Mouse (Mus musculus) mouse trophoblast stem cell (cell line): Measurements from ENCODE around the gene Daxx.

Source experiments
- in situ Hi-C, 2 experiments: fragments of 300-500 bp; cut with MseI, MboI; formaldehyde crosslinking; loops; 2 replicates in 1 of 2; 3 replicates in 1 of 2; pipeline ENCODE4 v1.15.1; 2025

Daxx gene

DNA sequence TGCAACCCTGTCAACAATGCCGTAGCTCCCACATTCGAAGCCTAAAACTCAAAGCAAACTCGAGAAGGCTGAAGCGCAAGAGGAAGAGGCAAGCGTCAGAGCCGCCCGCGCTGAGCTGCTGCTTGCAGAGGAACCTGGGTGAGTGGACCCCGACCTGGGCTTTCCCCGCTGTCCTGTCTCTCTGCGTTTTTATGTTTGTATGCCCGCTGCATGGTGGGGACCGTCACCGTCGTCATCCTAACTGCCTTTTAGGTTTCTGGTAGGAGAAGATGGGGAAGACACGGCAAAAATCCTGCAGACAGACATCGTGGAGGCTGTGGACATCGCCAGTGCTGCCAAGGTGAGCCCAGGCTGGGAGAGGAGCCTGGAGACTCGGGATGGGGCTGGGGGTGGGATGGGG is 32.2 kb downstream of the Daxx start:
- in situ Hi-C loops = no loop called here

DNA sequence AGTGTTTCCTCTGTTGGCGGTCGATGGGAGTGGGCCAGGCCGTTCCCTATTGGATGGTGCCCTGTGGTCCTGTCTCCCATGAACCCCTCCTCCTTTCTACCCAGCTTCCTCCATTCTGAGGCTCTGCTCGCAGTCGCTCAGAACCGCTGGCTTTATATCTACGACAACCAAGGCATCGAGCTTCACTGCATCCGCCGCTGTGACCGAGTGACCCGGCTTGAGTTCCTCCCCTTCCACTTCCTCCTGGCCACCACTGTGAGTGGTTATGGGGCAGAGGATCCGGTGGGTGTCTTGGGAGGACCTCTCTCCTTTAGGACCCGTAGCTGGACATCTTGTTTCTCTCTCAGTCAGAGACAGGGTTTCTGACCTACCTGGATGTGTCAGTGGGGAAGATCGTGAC is 34.2 kb downstream of the Daxx start:
- in situ Hi-C loops = no loop called here

DNA sequence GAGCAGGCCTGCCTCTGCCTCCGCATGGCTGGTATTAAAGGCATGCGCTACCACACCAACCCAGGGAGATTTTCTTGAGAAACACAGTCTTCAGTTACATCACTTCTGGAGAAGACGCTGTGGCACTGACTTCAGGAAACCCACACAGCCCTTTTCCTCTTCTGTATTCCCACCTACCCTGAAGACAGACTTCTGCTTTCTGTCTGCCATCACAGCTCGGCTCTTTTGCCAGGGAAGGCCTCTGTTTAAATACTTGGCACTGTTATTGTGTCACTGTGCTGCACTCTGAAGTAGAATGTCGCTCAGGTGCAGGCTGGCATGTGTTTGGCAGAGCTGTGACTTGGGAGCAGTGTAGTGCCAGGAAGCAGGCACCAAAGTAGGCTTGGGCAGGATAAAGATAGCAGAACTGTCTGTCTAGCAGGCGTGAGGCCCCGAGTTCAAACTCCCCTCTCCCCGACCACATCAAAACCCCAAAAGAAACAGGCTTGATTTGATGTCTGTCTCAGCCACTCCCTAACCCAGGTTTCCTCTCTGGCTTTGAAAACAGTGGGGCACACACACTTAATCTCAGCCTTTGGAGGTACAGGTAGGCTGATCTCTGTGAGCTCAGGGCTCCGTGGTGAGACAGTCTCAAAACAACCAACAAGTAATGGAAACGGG is 38.3 kb downstream of the Daxx start:
- in situ Hi-C loops = no loop called here

DNA sequence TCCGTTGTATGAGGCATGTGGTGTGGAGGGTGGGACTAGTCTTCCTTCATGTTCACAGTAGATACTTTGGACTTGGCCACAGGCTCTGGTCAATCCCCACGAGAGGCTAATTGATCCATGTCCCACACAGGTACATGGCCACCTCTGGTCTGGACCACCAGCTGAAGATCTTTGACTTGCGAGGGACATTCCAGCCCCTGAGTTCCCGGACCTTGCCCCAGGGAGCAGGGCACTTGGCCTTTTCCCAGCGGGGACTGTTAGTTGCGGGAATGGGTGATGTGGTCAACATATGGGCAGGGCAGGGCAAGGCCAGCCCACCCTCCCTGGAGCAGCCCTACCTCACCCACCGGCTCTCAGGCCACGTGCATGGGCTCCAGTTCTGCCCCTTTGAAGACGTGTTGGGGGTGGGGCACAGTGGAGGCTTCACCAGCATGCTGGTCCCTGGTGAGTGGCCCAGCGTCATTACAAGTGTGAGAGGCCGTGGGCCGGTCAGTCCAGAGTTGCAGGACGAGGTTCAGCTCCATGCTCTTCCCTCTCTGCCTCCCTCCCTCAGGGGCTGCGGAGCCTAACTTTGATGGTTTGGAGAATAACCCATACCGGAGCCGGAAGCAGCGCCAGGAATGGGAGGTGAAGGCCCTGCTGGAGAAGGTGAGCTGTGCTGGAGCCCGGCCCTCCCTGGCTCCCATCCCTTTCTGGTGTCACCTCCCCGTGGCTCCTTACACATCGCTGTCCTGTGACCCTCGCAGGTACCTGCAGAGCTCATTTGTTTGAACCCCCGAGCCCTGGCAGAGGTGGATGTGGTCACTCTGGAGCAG is 39.1 kb downstream of the Daxx start:
- in situ Hi-C loops = no loop called here

DNA sequence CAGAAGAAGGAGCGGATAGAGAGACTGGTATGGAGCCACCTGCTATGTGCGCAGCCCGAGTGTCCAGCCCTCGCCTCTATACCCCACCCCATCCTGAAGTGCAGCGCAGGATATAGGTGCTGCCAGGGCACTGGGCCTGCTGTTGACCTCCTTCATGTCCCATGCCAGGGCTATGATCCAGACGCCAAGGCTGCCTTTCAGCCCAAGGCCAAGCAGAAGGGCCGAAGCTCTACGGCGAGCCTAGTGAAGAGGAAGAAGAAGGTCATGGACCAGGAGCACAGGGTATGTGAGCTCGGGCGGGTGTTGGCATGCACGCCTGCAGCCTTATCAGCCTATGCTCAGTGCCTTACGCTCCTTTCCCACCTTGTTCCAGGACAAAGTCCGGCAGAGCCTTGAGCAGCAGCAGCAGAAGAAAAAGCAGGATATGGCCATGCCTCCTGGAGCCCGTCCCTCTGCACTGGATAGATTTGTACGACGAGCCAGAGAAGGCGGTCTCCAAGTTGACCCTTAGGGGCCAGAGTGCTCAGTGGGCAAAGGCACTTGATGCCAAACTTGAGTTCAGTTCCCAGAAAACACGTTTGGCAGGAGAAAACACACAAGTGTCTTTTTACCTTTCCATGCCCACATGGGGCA is 39.8 kb downstream of the Daxx start:
- in situ Hi-C loops = no loop called here

DNA sequence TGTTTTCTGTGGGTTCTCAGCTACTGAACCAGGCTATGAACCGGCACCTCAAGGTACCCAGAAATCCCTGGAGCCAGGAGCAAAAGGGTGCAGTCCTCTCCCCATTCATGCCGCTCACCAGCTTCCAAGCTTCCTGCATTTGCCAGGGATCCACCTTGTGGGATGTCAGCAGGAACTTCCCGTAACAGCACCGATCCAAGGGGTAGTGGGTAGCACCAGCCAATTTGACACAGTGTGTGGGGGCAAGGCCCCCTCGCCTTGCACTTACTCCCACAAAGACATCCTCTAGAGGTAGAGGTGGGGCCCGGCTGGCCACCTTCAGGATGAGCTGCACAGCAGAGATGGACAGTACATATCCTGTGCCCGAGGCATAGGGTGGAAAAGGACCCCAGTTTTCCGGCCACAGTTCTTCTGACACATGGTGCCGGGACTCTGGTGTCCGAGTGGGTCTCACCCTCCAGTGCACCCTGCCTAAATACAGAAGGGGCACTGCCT is 41.0 kb downstream of the Daxx start:
- in situ Hi-C loops = loop anchor here in 1 of 2 experiments (25.0 kb wide), 1 partner anchor 1687 kb away; the partner anchor contains the start of genes Gm9573 and Mucl3

DNA sequence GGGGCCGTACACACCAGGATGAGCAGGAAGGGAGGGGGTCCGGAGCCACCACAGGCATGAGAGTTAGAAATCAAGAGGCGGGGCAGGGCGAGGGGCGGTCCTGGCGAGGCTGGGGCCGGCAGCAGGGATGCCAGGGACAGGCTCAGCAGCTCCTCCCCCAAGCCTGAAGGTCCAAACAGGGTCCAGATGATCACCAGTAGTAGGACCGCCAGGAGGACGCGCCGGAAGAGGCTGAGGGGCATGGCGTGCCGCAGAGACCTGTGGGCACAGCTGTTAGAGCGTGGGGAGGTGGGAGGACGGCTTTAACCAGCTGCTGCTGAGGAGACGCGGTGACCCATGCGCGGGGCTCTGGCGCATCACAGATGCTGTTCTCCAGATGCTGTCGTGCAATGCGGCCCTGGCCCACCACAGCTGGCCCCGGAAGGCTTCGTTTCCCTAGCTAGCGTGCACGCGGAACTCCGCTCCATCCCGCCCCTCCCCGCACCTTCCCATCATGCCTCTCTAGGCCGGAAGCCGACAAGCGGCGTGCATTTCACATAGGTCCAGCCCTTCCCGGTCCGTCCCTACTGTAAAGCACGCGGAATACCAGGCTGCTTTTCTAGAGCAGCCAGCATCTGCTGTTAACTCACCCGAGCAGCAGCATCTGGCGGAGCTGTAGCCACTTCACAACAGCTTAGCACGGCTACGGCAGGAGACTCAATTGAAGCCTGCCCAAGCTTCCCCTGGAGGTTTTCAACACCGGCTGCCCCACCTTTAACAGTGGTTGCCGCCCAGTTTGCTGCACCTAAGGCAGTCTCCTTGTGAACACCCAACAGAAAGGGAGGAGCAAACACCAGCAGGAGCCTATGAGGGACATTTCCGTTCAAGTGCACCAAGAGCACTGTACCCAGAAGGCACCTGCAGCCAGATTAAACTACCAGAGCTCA is 42.1 kb downstream of the Daxx start, which contains the start of gene B3galt4:
Gene B3galt4 (minus strand): TSS at position 468 of the 926 bp plus-strand sequence.
- in situ Hi-C loops = loop anchor here in 1 of 2 experiments (25.0 kb wide), 1 partner anchor 1686 kb away; the partner anchor contains the start of genes Gm9573 and Mucl3

DNA sequence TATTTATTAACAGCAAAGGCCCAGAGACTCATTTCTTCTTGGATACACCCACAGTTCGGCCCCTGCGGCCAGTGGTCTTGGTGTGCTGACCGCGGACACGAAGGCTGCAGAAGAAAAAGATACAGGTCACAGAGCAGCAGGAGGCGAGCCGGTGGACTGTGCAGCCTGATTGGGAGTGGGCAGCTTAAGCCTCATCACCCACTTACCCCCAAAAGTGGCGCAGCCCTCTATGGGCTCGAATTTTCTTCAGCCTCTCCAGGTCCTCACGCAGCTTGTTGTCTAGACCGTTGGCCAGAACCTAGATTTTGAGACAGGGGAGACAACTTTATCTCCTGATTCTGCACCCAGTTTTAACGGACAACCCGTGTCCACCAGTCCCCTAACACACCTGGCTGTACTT is 42.8 kb downstream of the Daxx start:
- in situ Hi-C loops = loop anchor here in 1 of 2 experiments (25.0 kb wide), 1 partner anchor 1685 kb away; the partner anchor contains the start of genes Gm9573 and Mucl3

DNA sequence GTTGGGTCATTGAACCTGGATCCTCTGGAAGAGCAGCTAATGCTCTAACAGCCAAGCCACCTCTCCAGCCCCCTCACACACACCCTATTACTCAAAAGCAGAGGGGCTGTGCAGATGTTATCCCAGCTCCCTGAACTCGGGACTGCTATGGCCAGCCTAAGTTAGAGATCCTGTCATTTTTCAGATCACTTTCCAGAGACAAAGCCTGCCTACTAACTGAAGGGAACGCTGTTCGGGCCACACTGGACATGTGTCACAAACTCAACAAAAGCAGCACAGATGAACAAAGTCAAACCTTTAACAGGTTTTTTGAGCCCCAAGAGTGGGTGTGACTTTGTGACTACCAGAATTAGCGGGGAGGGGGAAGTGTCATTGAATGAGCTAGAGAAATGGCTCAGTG is 43.7 kb downstream of the Daxx start:
- in situ Hi-C loops = loop anchor here in 1 of 2 experiments (25.0 kb wide), 1 partner anchor 1684 kb away; the partner anchor contains the start of genes Gm9573 and Mucl3

DNA sequence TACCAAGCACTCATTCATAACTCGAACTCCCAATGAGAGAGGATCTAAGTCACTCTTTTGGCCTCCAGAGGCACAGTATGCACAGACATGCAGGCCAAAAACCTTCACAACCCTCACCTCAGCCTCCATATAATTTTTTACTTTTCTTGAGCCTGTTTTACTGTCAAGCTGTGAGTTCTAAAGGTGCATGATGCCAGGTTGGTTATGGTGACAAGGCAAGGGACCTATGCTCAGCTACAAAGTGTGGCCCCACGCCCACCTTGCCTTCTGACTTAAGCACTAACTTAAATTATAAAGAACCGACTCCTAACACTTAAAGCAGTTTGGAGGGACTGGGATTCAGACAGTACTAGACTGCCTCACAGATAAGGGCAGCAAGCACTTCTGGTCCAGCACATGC is 44.1 kb downstream of the Daxx start:
- in situ Hi-C loops = loop anchor here in 1 of 2 experiments (25.0 kb wide), 1 partner anchor 1684 kb away; the partner anchor contains the start of genes Gm9573 and Mucl3

DNA sequence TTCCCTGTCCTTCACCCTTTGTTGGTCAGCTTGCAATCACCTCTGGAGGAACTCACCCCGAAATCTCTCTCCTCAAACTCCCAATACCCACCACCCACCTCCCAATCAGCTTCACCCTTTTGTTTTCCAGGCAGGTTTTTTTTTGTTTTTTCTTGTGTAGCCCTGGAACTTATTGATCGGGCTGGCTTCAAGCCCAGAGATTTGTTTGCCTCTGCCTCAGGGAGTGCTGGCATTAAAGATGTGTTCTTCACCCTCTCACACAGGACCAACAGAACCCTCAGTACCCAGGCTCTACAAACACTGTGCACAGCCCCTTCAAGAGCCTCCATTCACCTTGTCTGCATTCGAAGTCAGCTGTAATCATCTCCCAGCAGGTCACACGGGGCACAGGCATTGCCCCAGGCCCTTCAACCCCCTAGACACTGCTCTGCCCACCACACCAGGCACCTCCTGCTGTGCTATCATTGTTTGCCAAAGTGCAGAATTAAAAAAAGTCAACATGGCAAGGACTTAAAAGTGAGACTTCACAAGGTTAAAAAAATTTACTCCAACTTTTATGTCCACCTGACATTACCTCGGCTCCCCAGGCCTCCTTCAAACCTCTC is 44.8 kb downstream of the Daxx start:
- in situ Hi-C loops = loop anchor here in 1 of 2 experiments (25.0 kb wide), 1 partner anchor 1683 kb away; the partner anchor contains the start of genes Gm9573 and Mucl3

DNA sequence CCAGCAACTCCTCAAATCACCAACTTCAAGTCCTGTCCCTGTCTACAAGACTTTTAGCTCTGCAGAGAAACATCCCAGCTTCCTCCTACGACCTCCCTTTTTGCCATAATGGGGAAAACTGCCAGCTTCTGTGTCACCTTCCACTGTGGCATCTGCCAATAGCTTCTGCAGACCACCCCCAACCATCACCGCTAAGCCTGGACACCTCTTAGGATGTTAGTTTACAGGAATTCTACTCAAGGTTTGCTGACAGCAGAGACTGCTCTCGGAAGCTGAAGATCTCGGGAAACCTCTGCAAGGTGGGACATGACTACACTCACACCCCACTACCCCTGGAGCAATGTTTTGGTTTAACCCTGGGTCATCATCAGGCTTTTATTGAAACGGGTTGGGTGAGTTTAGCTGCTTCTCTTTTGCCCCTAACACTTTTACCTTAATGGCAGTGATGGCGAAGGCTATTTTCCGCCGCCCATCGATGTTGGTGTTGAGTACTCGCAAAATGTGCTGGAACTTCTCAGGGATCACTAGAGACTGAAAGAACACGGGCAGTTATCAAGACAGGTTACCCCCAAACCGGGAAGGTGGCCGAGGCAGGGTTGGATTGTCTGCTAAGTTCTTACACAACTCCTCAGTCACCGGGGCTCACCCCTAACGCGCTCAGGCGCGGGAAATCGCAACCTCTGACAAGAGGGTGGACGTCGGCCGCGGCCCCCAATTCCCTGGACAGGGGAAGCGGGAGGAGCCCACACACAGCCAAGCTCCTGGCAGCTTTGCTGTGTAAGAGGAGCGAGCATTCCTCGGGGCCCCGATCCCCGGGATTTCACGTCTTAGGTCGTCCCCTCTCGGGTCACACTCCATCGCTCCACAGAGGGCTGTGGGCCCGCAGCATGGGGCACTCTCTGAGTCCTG is 45.7 kb downstream of the Daxx start:
- in situ Hi-C loops = loop anchor here in 1 of 2 experiments (25.0 kb wide), 1 partner anchor 1682 kb away; the partner anchor contains the start of genes Gm9573 and Mucl3

DNA sequence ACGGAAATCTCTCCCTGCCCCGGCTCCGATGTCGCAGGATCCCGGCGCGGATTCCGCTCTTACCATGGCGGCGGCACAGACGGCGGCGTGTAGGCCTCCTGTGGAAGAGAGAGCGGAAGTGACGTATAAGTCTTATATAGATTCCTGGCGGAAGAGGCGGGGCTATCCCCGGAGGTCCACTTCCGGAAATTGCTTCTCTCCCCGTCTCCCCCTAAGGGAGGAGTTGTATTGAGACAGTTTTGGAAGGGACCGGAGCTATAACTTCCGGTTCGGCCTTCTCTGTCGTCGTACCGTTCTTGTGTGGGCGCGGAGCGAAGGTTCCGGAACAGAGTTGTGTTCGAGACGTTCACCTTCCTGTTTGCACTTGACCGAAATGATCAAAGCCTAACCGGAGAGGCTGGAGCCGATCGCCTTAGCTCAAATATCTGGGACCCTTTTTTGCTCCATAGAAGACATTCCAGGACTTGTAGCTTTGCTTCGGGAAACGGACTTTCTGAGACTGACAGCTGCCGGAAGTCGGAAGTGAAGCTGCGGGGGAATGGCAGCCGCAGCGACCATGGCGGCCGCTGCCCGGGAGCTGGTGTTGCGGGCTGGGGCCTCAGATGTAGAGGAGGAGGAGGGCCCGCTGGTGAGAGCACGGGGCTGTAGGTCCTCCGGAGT is 46.5 kb downstream of the Daxx start, which contains the start of the genes Vps52 and Rps18:
Gene Vps52 (plus strand): TSS at position 258 of the 660 bp plus-strand sequence.
Gene Rps18 (minus strand): TSS at position 447 of the 660 bp plus-strand sequence.
- in situ Hi-C loops = loop anchor here in 1 of 2 experiments (25.0 kb wide), 1 partner anchor 1682 kb away; the partner anchor contains the start of genes Gm9573 and Mucl3

DNA sequence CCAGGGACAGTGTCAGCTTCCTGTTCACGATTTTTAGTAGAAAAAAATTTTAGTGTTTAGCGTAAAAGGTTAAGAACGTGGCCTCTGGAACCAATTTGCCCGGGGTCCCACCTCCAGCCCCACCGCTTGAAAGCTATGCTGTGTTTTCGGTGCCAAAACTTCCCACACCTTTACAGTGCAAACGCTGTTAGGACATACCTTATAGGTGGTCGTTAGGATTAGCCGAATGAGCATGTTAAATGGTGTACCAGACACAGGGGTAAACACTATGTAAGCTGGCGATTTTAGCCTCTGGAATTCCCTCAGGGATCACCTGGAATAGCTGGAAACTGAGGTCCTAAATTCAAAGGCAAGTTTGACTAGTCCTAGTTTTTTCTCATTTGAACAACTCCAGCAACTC is 47.1 kb downstream of the Daxx start:
- in situ Hi-C loops = loop anchor here in 1 of 2 experiments (25.0 kb wide), 1 partner anchor 1681 kb away; the partner anchor contains the start of genes Gm9573 and Mucl3

DNA sequence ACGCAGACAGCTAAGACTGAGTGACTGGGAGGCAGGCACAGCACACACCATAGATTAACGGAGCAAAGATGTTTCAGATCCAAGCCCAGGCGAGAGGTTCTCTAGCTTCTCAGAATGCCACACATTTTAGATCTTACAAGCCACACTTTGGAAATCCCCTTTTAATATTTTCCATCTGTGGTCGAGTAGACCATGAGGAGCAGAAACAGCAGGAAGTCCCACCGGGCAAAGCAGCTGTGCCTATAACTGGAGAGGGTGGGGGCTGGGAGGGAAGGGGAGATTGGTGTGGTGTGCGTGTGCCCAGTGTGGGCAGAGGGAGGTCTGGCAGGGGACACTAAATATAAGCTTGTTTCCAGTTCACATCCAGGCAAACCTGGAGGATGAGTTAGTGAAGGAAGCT is 48.3 kb downstream of the Daxx start:
- in situ Hi-C loops = loop anchor here in 1 of 2 experiments (25.0 kb wide), 1 partner anchor 1680 kb away; the partner anchor contains the start of genes Gm9573 and Mucl3

DNA sequence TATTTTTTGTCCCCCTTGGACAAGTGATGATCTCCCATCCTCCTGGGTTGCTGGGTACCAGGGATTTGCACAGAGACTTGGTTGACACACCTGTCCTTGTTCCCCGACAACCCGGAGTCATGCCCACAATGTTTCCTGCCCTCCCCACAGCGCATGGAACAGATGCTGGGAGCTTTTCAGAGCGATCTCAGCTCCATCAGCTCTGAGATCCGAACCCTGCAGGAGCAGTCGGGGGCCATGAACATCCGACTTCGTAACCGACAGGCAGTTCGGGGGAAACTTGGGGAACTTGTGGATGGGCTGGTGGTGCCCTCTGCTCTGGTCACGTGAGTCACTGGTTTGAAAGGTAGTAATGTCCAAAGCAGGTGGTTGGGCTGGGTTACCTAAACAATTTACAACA is 49.2 kb downstream of the Daxx start:
- in situ Hi-C loops = loop anchor here in 1 of 2 experiments (25.0 kb wide), 1 partner anchor 1679 kb away; the partner anchor contains the start of genes Gm9573 and Mucl3

DNA sequence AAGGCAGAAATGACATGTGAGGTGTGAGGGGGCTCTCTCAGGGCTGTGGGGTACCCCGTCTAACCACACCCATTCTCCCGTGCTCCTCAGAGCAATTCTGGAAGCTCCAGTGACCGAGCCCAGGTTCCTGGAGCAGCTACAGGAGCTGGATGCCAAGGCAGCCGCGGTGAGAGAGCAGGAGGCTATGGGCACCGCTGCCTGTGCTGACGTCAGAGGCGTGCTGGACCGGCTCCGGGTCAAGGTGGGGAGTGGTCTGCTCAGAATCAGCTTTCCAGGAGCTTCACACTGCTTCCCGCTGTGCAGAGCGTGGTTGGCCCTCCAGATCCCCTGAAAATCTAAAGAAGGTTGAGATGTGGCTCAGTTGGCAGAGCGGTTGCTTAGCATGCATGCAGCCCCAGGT is 49.9 kb downstream of the Daxx start:
- in situ Hi-C loops = loop anchor here in 1 of 2 experiments (25.0 kb wide), 1 partner anchor 1678 kb away; the partner anchor contains the start of genes Gm9573 and Mucl3
